Mouse (Mus musculus): ENCODE results near the gene Kctd19. TPM values are rescaled to one million over a fixed set of nuclear protein-coding genes. Genes with fewer than 3 reads are reported as not detected.

Gene Kctd19
- polyA plus RNA-seq, 1 experiment from 2014 or later, result not detected

DNA sequence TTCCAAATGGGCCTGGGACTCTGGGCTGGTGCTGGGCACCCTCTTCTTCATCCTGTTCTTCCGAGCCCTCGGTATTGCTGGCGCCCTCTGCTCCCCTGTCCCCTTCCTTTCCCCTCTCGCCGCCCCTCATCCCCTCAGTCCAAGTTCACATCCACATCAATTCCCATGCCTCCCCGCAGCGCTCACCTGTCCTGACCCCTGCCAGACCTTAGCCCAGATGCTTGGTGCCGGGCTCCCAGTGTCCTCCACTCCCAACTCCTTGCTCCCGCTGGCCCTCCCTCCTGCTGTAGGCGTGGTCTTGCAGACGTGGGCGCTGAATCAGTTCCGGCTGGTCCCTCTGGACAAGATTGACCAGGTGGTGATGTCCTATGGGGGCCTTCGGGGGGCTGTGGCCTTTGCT is 56.6 kb downstream of the Kctd19 start:
- H3K4me2 ChIP-seq (replicated peaks), result no peak overlapping the region
- no peaks in the 10 kb centered on the region for H3K9me3 ChIP-seq (replicated peaks)
- no peak overlapping the region for H3K27ac ChIP-seq (replicated peaks)
- WGBS, result 84% methylated on average over 14 of the region's 14 CpGs
- H3K4me3 ChIP-seq (replicated peaks), result no peak overlapping the region
- no peaks in the 10 kb centered on the region for H3K27me3 ChIP-seq
- H3K4me1 ChIP-seq, result peaks cover 2% of the 10 kb centered on the region; the same call in 1 of the 2 replicates
- no peaks in the 10 kb centered on the region for H3K36me3 ChIP-seq
- no peak overlapping the region for H3K9ac ChIP-seq
- ATAC-seq (ENCODE audit: insufficient number of reproducible peaks, low FRiP score, low TSS enrichment, low read depth), result no peak

DNA sequence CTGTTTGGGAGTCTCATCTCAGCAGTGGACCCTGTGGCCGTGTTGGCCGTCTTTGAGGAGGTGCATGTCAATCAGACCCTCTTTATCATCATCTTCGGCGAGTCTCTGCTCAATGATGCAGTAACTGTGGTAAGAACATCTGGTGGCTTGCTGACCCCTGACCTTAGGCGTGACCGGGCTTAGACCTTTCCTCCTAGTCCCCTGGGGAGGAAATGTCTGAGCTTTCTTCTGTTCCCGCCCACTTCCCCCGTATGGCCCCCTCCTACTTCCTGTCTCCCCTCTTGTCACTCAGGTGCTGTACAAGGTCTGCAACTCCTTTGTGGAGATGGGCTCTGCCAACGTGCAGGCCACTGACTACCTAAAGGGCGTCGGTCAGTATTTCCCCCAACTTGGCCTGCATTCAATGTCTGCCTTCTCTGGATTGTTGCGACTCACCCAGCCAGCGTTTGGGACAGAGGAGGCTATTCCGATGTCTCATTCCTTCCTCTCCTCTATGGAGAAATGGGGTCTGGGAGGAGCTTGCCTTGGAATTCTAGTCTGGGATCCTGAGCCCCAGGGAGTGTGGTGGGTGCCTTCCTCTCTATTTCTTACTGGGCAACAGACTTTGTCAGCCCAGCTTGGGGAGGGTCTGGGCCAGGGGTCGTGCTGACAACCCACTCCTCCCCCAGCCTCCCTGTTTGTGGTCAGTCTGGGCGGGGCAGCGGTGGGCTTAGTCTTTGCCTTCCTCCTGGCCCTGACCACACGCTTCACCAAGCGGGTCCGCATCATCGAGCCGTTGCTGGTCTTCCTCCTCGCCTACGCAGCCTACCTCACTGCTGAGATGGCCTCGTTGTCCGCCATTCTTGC is 57.9 kb downstream of the Kctd19 start:
- no peak overlapping the region for H3K4me3 ChIP-seq (replicated peaks)
- no peaks in the 10 kb centered on the region for H3K9me3 ChIP-seq (replicated peaks)

DNA sequence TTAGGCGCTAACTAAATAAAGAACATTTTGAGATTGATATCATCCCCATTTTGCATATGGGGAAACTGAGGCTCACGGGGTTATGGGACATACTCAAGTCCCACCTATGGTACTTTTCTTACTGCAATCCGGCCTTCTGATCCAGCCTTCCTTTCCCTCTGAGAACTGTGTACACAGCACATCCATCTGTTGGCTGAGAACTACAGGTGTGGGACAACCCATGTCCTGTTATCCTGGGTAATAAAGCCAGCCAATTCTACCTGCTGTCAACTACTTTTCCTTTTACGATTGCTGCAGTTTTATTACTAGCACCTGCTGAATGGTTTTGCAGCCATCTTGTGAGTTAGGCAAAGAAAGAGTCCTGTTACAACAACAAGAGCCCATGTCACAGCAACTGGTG is 58.8 kb downstream of the Kctd19 start:
- no peak overlapping the region for H3K27ac ChIP-seq (replicated peaks)
- no peak overlapping the region for H3K9ac ChIP-seq
- H3K4me3 ChIP-seq (replicated peaks), result no peak overlapping the region
- peaks cover 11% of the 10 kb centered on the region; the same call in 1 of the 2 replicates for H3K4me1 ChIP-seq
- H3K27me3 ChIP-seq, result no peaks in the 10 kb centered on the region
- no peaks in the 10 kb centered on the region for H3K36me3 ChIP-seq
- no peaks in the 10 kb centered on the region for H3K9me3 ChIP-seq (replicated peaks)
- no peak overlapping the region for H3K4me2 ChIP-seq (replicated peaks)
- WGBS, result 92% methylated on average over 4 of the region's 4 CpGs
- ATAC-seq (ENCODE audit: insufficient number of reproducible peaks, low FRiP score, low TSS enrichment, low read depth), result no peak

More for the DNA sequence above, 57.9 kb downstream of the Kctd19 start:
- H3K4me2 ChIP-seq (replicated peaks), result no peak overlapping the region
- no peaks in the 10 kb centered on the region for H3K36me3 ChIP-seq
- no peak overlapping the region for H3K27ac ChIP-seq (replicated peaks)
- 57% methylated on average over 26 of the region's 26 CpGs for WGBS
- ATAC-seq (ENCODE audit: insufficient number of reproducible peaks, low FRiP score, low TSS enrichment, low read depth), result no peak
- H3K27me3 ChIP-seq, result no peaks in the 10 kb centered on the region
- H3K4me1 ChIP-seq, result 0 out of 2 replicates have a peak, but pooled peaks cover 2% of the 10 kb centered on the region
- no peak overlapping the region for H3K9ac ChIP-seq

GRCm38 (mm10) chr8:105353583-105354135 is 59.6 kb downstream of the Kctd19 start:
- no peak for ATAC-seq (ENCODE audit: insufficient number of reproducible peaks, low FRiP score, low TSS enrichment, low read depth)
- Histone ChIP-seq H3K36me3 (no peaks in the 10 kb centered on the region), H3K9me3 (replicated peaks) (no peaks in the 10 kb centered on the region), H3K4me2 (replicated peaks) (no peak overlapping the region), H3K4me3 (replicated peaks) (no peak overlapping the region), H3K27ac (replicated peaks) (no peak overlapping the region), H3K9ac (no peak overlapping the region), H3K4me1 (peaks cover 18% of the 10 kb centered on the region), H3K27me3 (no peaks in the 10 kb centered on the region)
- 76% methylated on average over 8 of the region's 8 CpGs for WGBS

- Histone ChIP-seq H3K27ac (replicated peaks) (no peak overlapping the region), H3K9ac (no peak overlapping the region)
- WGBS, result 32% methylated on average over 7 of the region's 7 CpGs
These were observed 63.1 kb downstream of the Kctd19 start for GRCm38 (mm10) chr8:105350186-105350585.

DNA sequence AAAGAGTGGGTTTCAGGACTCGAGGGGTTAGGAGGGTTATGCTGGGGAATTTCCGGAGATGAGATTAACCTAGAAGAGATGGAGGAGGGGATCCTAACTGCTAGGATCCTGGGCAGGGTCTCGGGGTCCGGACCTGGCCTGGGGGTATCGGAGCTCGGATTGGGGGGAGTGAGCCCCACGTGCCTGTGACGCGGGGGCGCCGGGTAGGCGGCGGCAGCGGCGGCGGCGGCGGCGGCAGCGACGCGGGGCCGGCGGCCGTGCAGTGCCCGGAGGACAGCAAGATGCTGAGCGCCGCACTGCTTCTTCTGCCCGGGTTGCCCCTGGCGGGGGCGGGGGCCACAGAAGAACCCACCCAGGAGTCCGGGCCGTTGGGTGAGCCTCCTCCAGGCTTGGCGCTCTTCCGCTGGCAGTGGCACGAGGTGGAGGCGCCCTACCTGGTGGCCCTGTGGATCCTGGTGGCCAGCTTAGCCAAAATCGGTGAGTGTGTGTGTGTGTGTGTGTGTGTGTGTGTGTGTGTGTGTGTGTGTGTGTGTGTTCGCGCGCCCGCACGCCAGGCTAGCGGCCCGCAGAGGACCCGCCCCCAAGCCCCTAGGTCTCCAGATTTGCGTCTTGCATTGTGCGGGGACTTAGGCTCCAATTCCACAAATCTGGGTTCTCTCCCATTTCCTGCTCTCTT is 64.1 kb downstream of the Kctd19 start:
- peaks cover 55% of the 10 kb centered on the region for H3K4me1 ChIP-seq
- H3K27ac ChIP-seq (replicated peaks), result peak overlapping the region; percentile 65; the same call in 1 of the 2 replicates
- H3K9me3 ChIP-seq (replicated peaks), result no peaks in the 10 kb centered on the region
- H3K4me2 ChIP-seq (replicated peaks), result peak overlapping the region; percentile 98
- H3K27me3 ChIP-seq, result no peaks in the 10 kb centered on the region
- WGBS, result under 1% methylated on average over 43 of the region's 48 CpGs
- H3K9ac ChIP-seq, result peak overlapping the region; percentile 37
- H3K36me3 ChIP-seq, result no peaks in the 10 kb centered on the region
- no peak for ATAC-seq (ENCODE audit: insufficient number of reproducible peaks, low FRiP score, low TSS enrichment, low read depth)
- peak overlapping the region; percentile 70 for H3K4me3 ChIP-seq (replicated peaks)

More at GRCm38 (mm10) chr8:105350186-105350585, 63.1 kb downstream of the Kctd19 start:
- no peaks in the 10 kb centered on the region for H3K36me3 ChIP-seq
- H3K27me3 ChIP-seq, result no peaks in the 10 kb centered on the region
- H3K9me3 ChIP-seq (replicated peaks), result no peaks in the 10 kb centered on the region
- H3K4me1 ChIP-seq, result peaks cover 46% of the 10 kb centered on the region
- peak overlapping the region; percentile 70 for H3K4me3 ChIP-seq (replicated peaks)
- ATAC-seq (ENCODE audit: insufficient number of reproducible peaks, low FRiP score, low TSS enrichment, low read depth), result no peak
- H3K4me2 ChIP-seq (replicated peaks), result peak overlapping the region; percentile 98

- ATAC-seq (ENCODE audit: insufficient number of reproducible peaks, low FRiP score, low TSS enrichment, low read depth), result no peak
- no peaks in the 10 kb centered on the region for H3K27me3 ChIP-seq
- H3K4me1 ChIP-seq, result peaks cover 56% of the 10 kb centered on the region
- H3K36me3 ChIP-seq, result no peaks in the 10 kb centered on the region
- H3K9ac ChIP-seq, result peak within 1 kb of the TSS; percentile 62
- peak within 1 kb of the TSS; percentile 70 for H3K4me3 ChIP-seq (replicated peaks)
- no peaks in the 10 kb centered on the region for H3K9me3 ChIP-seq (replicated peaks)
- WGBS, result 0% methylated on average over 34 of the region's 34 CpGs
- peak within 1 kb of the TSS; percentile 98 for H3K4me2 ChIP-seq (replicated peaks)
- peak within 1 kb of the TSS; percentile 88 for H3K27ac ChIP-seq (replicated peaks)
These were observed 64.7 kb downstream of the Kctd19 start, which contains the start of gene Slc9a5 for GRCm38 (mm10) chr8:105348450-105349095. Gene Slc9a5 (plus strand): TSS chr8:105348843.

DNA sequence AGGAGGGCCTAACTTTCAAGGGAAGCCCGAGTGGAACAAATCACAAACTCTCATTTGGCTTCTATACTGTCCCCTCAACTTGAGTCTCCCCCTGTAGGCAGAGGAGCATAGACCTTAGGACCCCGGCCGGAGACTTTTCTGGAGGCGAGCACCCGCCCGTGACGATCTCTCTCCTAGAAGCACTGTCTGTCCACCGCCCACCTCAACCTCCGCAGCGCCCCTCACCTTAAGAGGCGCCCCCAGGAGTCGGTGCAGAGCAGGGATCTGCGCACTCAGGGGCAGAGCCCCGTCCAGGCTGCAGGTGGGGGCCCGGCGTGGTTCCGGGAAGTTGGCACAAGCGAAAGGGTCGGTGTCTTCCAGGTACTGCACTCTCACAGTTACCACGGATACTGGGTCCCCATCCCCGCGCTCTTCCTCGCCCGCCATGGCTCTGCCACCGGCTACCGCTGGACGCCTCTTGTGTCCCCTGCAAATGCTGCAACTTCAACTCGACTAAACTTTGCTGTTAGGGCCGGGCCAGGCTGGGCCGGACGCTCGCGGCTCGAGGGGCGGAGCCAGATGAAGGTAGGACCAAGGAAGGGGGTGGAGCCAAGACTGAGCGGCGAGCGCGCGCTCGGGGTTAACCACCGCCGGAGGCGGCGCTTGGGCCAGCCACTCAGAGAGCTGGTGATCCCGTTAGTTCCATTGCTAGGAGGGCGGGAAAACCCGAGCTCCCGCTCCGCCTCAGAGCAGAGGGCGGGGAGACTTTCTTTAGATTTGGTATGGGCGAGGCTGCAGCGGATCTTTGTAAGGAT is 65.7 kb downstream of the Kctd19 start, which contains the start of gene Fhod1:
Fhod1 (minus strand) TSS at position 526 of the 794 bp plus-strand sequence.
- peaks cover 56% of the 10 kb centered on the region for H3K4me1 ChIP-seq
- H3K9me3 ChIP-seq (replicated peaks), result no peaks in the 10 kb centered on the region
- peak within 1 kb of the TSS; percentile 70 for H3K4me3 ChIP-seq (replicated peaks)
- H3K9ac ChIP-seq, result peak within 1 kb of the TSS; percentile 62
- no peaks in the 10 kb centered on the region for H3K36me3 ChIP-seq
- no peaks in the 10 kb centered on the region for H3K27me3 ChIP-seq
- under 1% methylated on average over 53 of the region's 53 CpGs for WGBS
- peak; percentile 89 for ATAC-seq (ENCODE audit: insufficient number of reproducible peaks, low FRiP score, low TSS enrichment, low read depth)
- peak within 1 kb of the TSS; percentile 98 for H3K4me2 ChIP-seq (replicated peaks)
- peak within 1 kb of the TSS; percentile 88 for H3K27ac ChIP-seq (replicated peaks)

DNA sequence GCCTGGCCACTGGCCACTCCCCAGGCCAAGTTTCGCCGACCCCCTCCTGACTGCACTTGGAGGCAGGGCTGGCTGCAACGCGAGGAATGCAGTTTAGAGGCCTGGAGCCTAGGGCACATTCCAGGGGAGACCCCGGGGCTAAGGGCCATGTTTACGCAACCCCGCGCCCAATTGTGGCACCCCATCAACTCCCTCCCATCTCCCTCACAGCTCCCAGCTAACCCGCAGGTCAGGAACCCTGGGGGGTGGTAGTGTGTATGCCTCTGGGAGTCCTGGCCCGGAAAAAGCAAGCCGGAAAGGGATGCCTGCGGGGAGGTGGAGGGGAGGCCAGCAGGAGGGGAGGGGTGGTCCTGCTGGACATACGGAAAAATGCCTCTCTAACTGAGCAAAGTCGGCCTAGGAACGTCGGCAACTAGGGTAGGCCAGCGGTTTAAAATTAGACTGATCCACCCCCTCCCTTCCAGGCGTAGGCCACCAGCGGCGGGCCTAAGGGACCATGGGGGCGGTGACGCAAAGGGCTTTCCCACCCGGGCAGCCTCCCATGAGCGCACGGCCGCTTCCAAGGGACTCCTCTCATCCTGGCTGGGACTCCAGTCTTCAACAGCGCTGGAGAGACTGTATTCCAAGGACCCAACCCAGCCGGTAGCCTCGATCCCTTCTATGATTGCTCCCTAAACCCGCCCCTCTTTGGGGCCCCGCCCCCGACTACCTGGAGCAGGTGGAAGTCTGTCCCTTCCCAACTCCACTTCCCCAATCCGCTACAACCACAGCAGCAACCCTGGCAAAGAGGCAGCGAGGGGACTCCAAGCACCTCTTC is 66.5 kb downstream of the Kctd19 start:
- 1% methylated on average over 34 of the region's 34 CpGs for WGBS
- Histone ChIP-seq H3K4me1 (peaks cover 58% of the 10 kb centered on the region), H3K36me3 (no peaks in the 10 kb centered on the region), H3K4me2 (replicated peaks) (peak overlapping the region; percentile 98), H3K9ac (peak overlapping the region; percentile 62), H3K4me3 (replicated peaks) (peak overlapping the region; percentile 70), H3K27ac (replicated peaks) (peak overlapping the region; percentile 88), H3K9me3 (replicated peaks) (no peaks in the 10 kb centered on the region), H3K27me3 (no peaks in the 10 kb centered on the region)
- ATAC-seq (ENCODE audit: insufficient number of reproducible peaks, low FRiP score, low TSS enrichment, low read depth), result no peak
